Mouse (Mus musculus) left cerebral cortex, postnatal 36 days (tissue): ENCODE results near the gene Krtap3-2. TPM values are rescaled to one million over a fixed set of nuclear protein-coding genes. Genes with fewer than 3 reads are reported as not detected.

Source experiments
- DNase-seq, 2 experiments: peaks; one replicate each; pipeline ENCODE4 v3.0.0; 2021 to 2022; ENCODE audit warnings: low spot score in 2 of 2, mixed read lengths in 1 of 2
- intact Hi-C: fragments of 180-260 bp; cut with DNase I; formaldehyde crosslinking; loops from one replicate; pipeline ENCODE4 v1.15.1; 2025
- total RNA-seq, 2 experiments: library from RNA; stranded (reverse); gene quantifications; 2 replicates each; pipeline ENCODE4 v1.2.3; 2021

The Krtap3-2 gene
- total RNA-seq, 2 experiments from 2014 or later = not detected

DNA sequence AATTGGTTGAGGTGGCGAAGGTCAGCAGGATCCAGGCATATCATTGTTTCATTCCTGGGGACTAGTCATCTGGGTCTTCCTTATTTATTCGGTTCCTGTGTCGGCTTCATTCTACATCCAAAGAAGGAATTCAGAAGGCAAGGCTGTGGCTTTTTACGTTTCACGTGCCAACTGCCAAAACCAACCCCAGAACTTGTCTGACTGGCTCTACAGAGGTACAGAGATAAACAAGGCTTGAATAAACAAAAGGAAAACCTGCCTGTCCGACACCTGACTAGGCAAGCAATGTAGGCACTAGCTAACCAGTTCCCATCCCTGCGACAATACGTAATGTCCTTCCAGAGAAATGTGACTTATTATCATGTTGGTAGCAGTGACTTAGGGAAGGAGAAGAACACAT lies 42.6 kb downstream of the Krtap3-2 start:
- DNase-seq = no peak
- intact Hi-C loops = no loop called here

Other genes starting within 250 kb of the Krtap3-2 start
- gene Krt25, start 233.9 kb downstream of the Krtap3-2 start, total RNA-seq = not detected
- not detected for gene Krt26, start 218.9 kb downstream of the Krtap3-2 start, total RNA-seq
- gene Krt27, start 205.7 kb downstream of the Krtap3-2 start, total RNA-seq = not detected
- gene Krt28, start 181.9 kb downstream of the Krtap3-2 start, total RNA-seq = not detected
- gene Krt10, start 167.5 kb downstream of the Krtap3-2 start, total RNA-seq = 10 to 100 TPM in 1 of 2 experiments, 1 to 10 TPM in 1; 9.7 to 12.4 TPM
- gene Krt12, start 134.6 kb downstream of the Krtap3-2 start, total RNA-seq = 10 to 100 TPM in 1 of 2 experiments, 1 to 10 TPM in 1; 9.4 to 13.4 TPM
- not detected for gene Krt20, start 118.7 kb downstream of the Krtap3-2 start, total RNA-seq
- not detected for gene Krt23, start 63.7 kb downstream of the Krtap3-2 start, total RNA-seq
- gene Krt39, start 35.5 kb downstream of the Krtap3-2 start, total RNA-seq = not detected
- not detected for gene Krt40, start 13.7 kb downstream of the Krtap3-2 start, total RNA-seq
- gene Krtap3-3, start 6.0 kb downstream of the Krtap3-2 start, total RNA-seq = not detected
- gene Gm11939, start 2.6 kb upstream of the Krtap3-2 start, total RNA-seq = not detected
- gene Krtap3-1, start 9.8 kb upstream of the Krtap3-2 start, total RNA-seq = not detected
- not detected for gene Krtap1-5, start 24.2 kb upstream of the Krtap3-2 start, total RNA-seq
- not detected for gene Krtap1-4, start 26.8 kb upstream of the Krtap3-2 start, total RNA-seq
- not detected for gene Krtap1-3, start 34.5 kb upstream of the Krtap3-2 start, total RNA-seq
- not detected for gene Krtap9-3, start 41.3 kb upstream of the Krtap3-2 start, total RNA-seq
- gene Gm11938, start 46.5 kb upstream of the Krtap3-2 start, total RNA-seq = not detected
- not detected for gene Gm11937, start 53.3 kb upstream of the Krtap3-2 start, total RNA-seq
- not detected for gene Krtap2-4, start 58.0 kb upstream of the Krtap3-2 start, total RNA-seq
- not detected for gene Gm11562, start 63.6 kb upstream of the Krtap3-2 start, total RNA-seq
- gene Krtap4-1, start 71.4 kb upstream of the Krtap3-2 start, total RNA-seq = not detected
- not detected for gene Krtap4-2, start 78.2 kb upstream of the Krtap3-2 start, total RNA-seq
- not detected for gene Krtap4-7, start 87.2 kb upstream of the Krtap3-2 start, total RNA-seq
- gene Gm11555, start 93.4 kb upstream of the Krtap3-2 start, total RNA-seq = not detected
- gene Gm11563, start 102.1 kb upstream of the Krtap3-2 start, total RNA-seq = not detected
- gene Krtap4-6, start 109.1 kb upstream of the Krtap3-2 start, total RNA-seq = not detected
- gene Gm14190, start 133.9 kb upstream of the Krtap3-2 start, total RNA-seq = not detected
- gene Gm14180, start 177.4 kb upstream of the Krtap3-2 start, total RNA-seq = not detected
- not detected for gene Gm11595, start 216.1 kb upstream of the Krtap3-2 start, total RNA-seq
- not detected for gene Krtap4-8, start 223.9 kb upstream of the Krtap3-2 start, total RNA-seq
- gene Krtap4-9, start 228.3 kb upstream of the Krtap3-2 start, total RNA-seq = not detected
- gene Gm11596, start 236.6 kb upstream of the Krtap3-2 start, total RNA-seq = not detected
- not detected for gene Gm11569, start 242.1 kb upstream of the Krtap3-2 start, total RNA-seq
- gene Gm11554, start 247.6 kb upstream of the Krtap3-2 start, total RNA-seq = not detected